Mouse (Mus musculus) urinary bladder, postnatal 4 days (tissue): ENCODE results near the gene St6galnac1.

Experiments used
- DNase-seq, 2 experiments: peaks; one replicate each; pipeline ENCODE4 v3.0.0; 2021 to 2022; ENCODE audit warnings: low spot score in 2 of 2

St6galnac1 gene

GRCm38 (mm10) chr11:116729276-116730008, 45.9 kb downstream of the St6galnac1 start:
- DNase-seq: no peak

GRCm38 (mm10) chr11:116726156-116726555, 49.2 kb downstream of the St6galnac1 start:
- DNase-seq: no peak

- no peak for DNase-seq
Observed at GRCm38 (mm10) chr11:116725031-116725948, 50.0 kb downstream of the St6galnac1 start.

GRCm38 (mm10) chr11:116723064-116723463, 52.2 kb downstream of the St6galnac1 start:
- no peak for DNase-seq

DNA sequence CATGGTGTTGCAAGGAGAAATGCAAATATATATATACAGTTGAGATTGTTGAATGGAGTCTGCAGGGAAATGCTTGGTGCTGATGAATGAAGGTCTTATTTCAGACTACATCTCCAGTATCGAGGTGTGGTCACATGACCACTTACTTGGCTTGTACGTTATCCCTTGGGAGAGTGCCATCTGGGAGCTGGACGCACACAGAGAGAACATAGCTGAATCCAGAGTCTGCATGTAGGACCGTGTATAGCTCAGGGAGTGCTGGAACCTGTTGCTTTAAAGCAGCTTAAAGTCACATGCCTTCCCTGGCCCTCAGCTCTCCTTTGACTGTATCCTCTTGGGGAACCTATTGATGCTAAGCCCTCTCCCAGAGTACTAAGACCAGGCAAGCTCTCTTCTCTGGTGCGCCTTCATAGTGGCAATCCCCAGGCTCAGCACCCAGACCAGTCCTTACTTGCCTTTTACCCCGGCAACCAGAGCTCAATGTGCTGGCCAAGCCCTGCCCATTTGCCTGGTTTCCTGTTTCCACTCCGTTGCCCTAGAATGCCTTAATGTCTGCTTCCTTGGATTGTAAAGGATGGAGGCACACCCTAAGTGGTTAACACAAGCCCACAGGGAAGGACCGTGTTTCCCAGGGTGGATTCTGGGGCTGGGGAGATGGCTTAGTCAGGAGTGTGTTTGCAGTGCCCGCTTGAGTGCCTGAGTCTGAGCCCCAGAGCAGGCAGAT, 53.6 kb downstream of the St6galnac1 start:
- DNase-seq: no peak

DNA sequence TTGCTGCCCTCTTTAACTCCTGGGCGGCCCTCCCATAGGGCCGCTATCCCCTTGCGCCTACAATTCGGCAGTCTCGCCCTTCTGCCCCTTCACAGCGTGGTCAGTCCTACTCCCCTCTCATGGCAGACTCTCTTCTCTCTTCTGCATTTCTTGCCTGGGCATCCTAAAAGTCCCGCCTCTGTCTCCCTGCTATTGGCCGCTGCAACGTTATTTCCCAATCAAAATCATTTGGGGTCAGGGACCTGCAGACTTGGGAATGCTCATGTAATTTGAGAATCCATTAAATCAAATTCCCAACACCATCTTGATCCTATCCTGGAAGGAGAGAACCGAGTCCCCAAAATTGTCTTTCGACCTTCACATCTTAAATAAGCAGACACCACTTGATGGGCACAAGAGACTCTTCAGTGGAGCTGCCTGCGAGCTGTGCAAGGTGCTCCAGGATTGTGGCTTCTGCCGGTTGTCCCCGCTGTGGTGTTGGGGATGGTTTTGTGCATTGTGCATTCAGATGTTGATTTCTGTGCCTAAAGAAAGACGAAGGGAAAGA, 54.9 kb downstream of the St6galnac1 start:
- DNase-seq: no peak
